Mouse (Mus musculus): Measurements from ENCODE around the gene Zdhhc25. TPM values are rescaled to one million over a fixed set of nuclear protein-coding genes. Genes with fewer than 3 reads are reported as not detected.
A peak's percentile ranks its signal among the peaks of the same experiment; 100 is the strongest.

Gene Zdhhc25
- polyA plus RNA-seq (2021), result not detected

- CTCF ChIA-PET, result no interaction called here
- DNase-seq (ENCODE audit: low read depth, low spot score) (no peak), ATAC-seq (no peak)
- peaks cover 3% of the 10 kb centered on the region for H3K27me3 ChIP-seq
- no peak for TF ChIP-seq CTCF (IDR thresholded peaks at IDR 0.05)
- POLR2A ChIA-PET, result no interaction called here
- in situ Hi-C loops (cut with MboI; ENCODE audit: low pct_unique_long_range_greater_than_20kb), result no loop called here
Measured at GRCm38 (mm10) chr15:88600002-88600401, at the start of gene Zdhhc25. Zdhhc25 (plus strand) TSS chr15:88600302.

GRCm38 (mm10) chr15:88552852-88553251 lies 47.2 kb upstream of the Zdhhc25 start:
- ChIA-PET POLR2A (no interaction called here), CTCF (no interaction called here)
- ATAC-seq (no peak), DNase-seq (ENCODE audit: low read depth, low spot score) (no peak)
- TF ChIP-seq CTCF (IDR thresholded peaks at IDR 0.05), result no peak
- peaks cover 18% of the 10 kb centered on the region for H3K27me3 ChIP-seq
- in situ Hi-C loops (cut with MboI; ENCODE audit: low pct_unique_long_range_greater_than_20kb), result no loop called here

- DNase-seq (ENCODE audit: low read depth, low spot score) (no peak), ATAC-seq (no peak)
- ChIA-PET CTCF (interaction anchor here (1.1 to 1.4 kb wide), 3 partner anchors 11 to 23 kb away, joined by 3 to 4 read pairs (median 4); no protein-coding TSS in a partner anchor), POLR2A (no interaction called here)
- H3K27me3 ChIP-seq, result peaks cover 22% of the 10 kb centered on the region
- peak; percentile 91 for TF ChIP-seq CTCF (IDR thresholded peaks at IDR 0.05)
- in situ Hi-C loops (cut with MboI; ENCODE audit: low pct_unique_long_range_greater_than_20kb), result no loop called here
Measured at GRCm38 (mm10) chr15:88555476-88555875, 44.6 kb upstream of the Zdhhc25 start.

- no peak for DNase-seq (ENCODE audit: low read depth, low spot score)
- CTCF ChIA-PET, result no interaction called here
- POLR2A ChIA-PET, result no interaction called here
- ATAC-seq, result no peak
- in situ Hi-C loops (cut with MboI; ENCODE audit: low pct_unique_long_range_greater_than_20kb), result no loop called here
- peaks cover 28% of the 10 kb centered on the region for H3K27me3 ChIP-seq
- TF ChIP-seq CTCF (IDR thresholded peaks at IDR 0.05), result no peak
Measured at GRCm38 (mm10) chr15:88560637-88561036, 39.5 kb upstream of the Zdhhc25 start.

- H3K27me3 ChIP-seq, result peaks cover 28% of the 10 kb centered on the region
- no peak for TF ChIP-seq CTCF (IDR thresholded peaks at IDR 0.05)
- DNase-seq (ENCODE audit: low read depth, low spot score) (no peak), ATAC-seq (no peak)
- POLR2A ChIA-PET, result no interaction called here
- CTCF ChIA-PET, result no interaction called here
- in situ Hi-C loops (cut with MboI; ENCODE audit: low pct_unique_long_range_greater_than_20kb), result no loop called here
Measured at GRCm38 (mm10) chr15:88561058-88561730, 38.9 kb upstream of the Zdhhc25 start.

- H3K27me3 ChIP-seq, result peaks cover 23% of the 10 kb centered on the region
- CTCF ChIA-PET, result interaction anchor here (1.3 kb wide), 1 partner anchor 10 kb away, joined by 4 read pairs; no protein-coding TSS in a partner anchor
- POLR2A ChIA-PET, result no interaction called here
- in situ Hi-C loops (cut with MboI; ENCODE audit: low pct_unique_long_range_greater_than_20kb), result no loop called here
- ATAC-seq (no peak), DNase-seq (ENCODE audit: low read depth, low spot score) (no peak)
- no peak for TF ChIP-seq CTCF (IDR thresholded peaks at IDR 0.05)
Measured at GRCm38 (mm10) chr15:88565307-88565706, 34.8 kb upstream of the Zdhhc25 start.

GRCm38 (mm10) chr15:88565806-88566205 lies 34.3 kb upstream of the Zdhhc25 start:
- peaks cover 22% of the 10 kb centered on the region for H3K27me3 ChIP-seq
- CTCF ChIA-PET, result interaction anchor here (1.3 kb wide), 1 partner anchor 10 kb away, joined by 4 read pairs; no protein-coding TSS in a partner anchor
- POLR2A ChIA-PET, result no interaction called here
- in situ Hi-C loops (cut with MboI; ENCODE audit: low pct_unique_long_range_greater_than_20kb), result no loop called here
- DNase-seq (ENCODE audit: low read depth, low spot score), result no peak
- no peak for ATAC-seq
- no peak for TF ChIP-seq CTCF (IDR thresholded peaks at IDR 0.05)

- DNase-seq (ENCODE audit: low read depth, low spot score), result no peak
- in situ Hi-C loops (cut with MboI; ENCODE audit: low pct_unique_long_range_greater_than_20kb), result no loop called here
- no peak for ATAC-seq
- ChIA-PET CTCF (no interaction called here), POLR2A (no interaction called here)
- TF ChIP-seq CTCF (IDR thresholded peaks at IDR 0.05), result no peak
- peaks cover 9% of the 10 kb centered on the region for H3K27me3 ChIP-seq
Measured at GRCm38 (mm10) chr15:88570697-88571096, 29.4 kb upstream of the Zdhhc25 start.

GRCm38 (mm10) chr15:88579461-88579860 lies 20.6 kb upstream of the Zdhhc25 start:
- DNase-seq (ENCODE audit: low read depth, low spot score) (no peak), ATAC-seq (no peak)
- no peak for TF ChIP-seq CTCF (IDR thresholded peaks at IDR 0.05)
- H3K27me3 ChIP-seq, result no peaks in the 10 kb centered on the region
- CTCF ChIA-PET, result interaction anchor here (1.1 kb wide), 1 partner anchor 24 kb away, joined by 4 read pairs; no protein-coding TSS in a partner anchor
- POLR2A ChIA-PET, result no interaction called here
- in situ Hi-C loops (cut with MboI; ENCODE audit: low pct_unique_long_range_greater_than_20kb), result no loop called here

GRCm38 (mm10) chr15:88602496-88602895 lies 2.4 kb downstream of the Zdhhc25 start:
- ChIA-PET CTCF (no interaction called here), POLR2A (no interaction called here)
- in situ Hi-C loops (cut with MboI; ENCODE audit: low pct_unique_long_range_greater_than_20kb), result no loop called here
- no peak for TF ChIP-seq CTCF (IDR thresholded peaks at IDR 0.05)
- DNase-seq (ENCODE audit: low read depth, low spot score) (no peak), ATAC-seq (no peak)
- peaks cover 3% of the 10 kb centered on the region for H3K27me3 ChIP-seq

- ATAC-seq, result no peak
- no peak for DNase-seq (ENCODE audit: low read depth, low spot score)
- TF ChIP-seq CTCF (IDR thresholded peaks at IDR 0.05), result no peak
- in situ Hi-C loops (cut with MboI; ENCODE audit: low pct_unique_long_range_greater_than_20kb), result no loop called here
- CTCF ChIA-PET, result no interaction called here
- POLR2A ChIA-PET, result no interaction called here
- H3K27me3 ChIP-seq, result peaks cover 3% of the 10 kb centered on the region
Measured at GRCm38 (mm10) chr15:88603091-88603732, 3.1 kb downstream of the Zdhhc25 start.
